Mouse (Mus musculus) left cerebral cortex, adult 8-10 months (tissue): ENCODE data around the gene Arsa. TPM values are rescaled to one million over a fixed set of nuclear protein-coding genes. Genes with fewer than 3 reads are reported as not detected.
"Not testable (repeated sequence)": the region's sequence is repeated elsewhere in the genome, so short reads cannot be mapped to it uniquely, and the experiment has no call there.

Experiments
- DNase-seq, 2 experiments: peaks; one replicate each; pipeline ENCODE4 v3.0.0; 2022; ENCODE audit warnings: low spot score in 2 of 2
- total RNA-seq, 4 experiments: library from RNA; stranded (reverse); gene quantifications; 2 replicates each; pipeline ENCODE4 v1.2.4; 2022

The Arsa gene
- total RNA-seq, 4 experiments from 2014 or later, result 31.8 to 37.3 (median 35.9) TPM

DNA sequence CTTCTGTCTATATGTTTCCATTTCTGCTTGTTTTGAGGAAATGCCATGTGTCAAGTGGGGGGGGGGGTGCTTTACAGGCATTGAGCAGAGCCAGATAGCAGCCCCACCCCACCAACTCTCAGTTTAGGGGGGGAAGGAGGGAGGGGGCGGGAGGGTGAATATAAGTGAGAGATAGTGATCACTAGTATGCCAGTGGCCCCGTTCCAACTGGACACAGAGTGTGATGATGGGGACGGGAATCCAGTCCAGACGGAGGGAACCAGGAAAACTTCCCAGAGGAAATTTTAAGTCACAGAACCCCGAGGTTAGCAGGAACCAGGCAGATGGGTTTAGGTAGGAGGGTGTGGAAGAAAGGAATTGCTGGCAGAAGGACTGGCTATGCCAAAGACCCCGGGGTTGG lies 21.6 kb downstream of the Arsa start:
- DNase-seq, result no peak

DNA sequence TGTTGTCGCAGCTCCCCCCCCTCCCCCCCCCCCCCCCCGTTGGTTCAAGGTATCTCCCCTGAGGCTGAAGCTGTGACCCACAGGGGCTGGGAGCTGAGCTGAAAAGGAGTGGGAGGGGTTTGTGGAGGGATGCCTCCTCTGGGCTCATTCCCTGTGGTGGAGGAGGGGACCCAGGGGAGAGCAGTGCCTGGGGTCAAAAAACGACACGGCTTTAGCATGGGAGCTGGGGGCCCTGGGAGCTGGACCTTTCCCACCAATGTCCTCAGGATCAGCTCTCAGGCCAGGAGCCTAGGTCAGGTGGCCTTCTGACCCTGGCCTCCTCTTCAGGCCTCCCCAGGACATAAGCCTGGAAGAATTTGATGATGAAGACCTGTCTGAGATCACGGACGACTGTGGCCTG lies 22.4 kb downstream of the Arsa start:
- DNase-seq, result no peak

DNA sequence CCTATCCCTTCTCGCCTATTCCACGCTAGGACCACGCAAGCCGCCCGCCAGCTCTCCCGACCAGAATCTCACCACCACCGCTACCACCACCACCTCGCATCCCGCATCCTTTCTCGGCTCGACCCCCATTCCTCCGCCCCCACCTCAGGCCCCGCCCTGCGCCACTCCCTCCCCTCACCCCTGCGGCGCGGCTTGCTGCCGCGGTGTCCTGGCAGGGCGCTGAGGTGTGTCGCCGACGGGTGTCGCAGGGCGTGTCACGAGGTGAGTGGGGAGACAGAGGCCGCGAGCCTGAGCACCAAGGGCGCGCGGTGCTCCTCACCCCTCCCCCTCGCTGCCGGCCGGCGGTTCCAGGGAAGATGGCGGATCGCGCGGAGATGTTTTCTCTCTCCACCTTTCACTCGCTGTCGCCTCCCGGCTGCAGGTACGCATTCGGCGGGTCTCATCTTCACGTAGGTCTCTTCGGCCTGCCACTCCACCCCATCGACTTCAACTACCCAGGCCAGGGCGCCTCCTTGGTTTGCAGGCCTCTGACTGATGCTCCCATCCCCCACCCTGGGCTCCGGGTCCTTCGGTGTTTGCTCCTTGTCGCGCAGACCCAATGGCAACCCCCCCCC lies 23.3 kb downstream of the Arsa start, which contains the start of gene Mapk8ip2:
Mapk8ip2 (plus strand) TSS at position 49 of the 614 bp plus-strand sequence.
- DNase-seq, result no peak

DNA sequence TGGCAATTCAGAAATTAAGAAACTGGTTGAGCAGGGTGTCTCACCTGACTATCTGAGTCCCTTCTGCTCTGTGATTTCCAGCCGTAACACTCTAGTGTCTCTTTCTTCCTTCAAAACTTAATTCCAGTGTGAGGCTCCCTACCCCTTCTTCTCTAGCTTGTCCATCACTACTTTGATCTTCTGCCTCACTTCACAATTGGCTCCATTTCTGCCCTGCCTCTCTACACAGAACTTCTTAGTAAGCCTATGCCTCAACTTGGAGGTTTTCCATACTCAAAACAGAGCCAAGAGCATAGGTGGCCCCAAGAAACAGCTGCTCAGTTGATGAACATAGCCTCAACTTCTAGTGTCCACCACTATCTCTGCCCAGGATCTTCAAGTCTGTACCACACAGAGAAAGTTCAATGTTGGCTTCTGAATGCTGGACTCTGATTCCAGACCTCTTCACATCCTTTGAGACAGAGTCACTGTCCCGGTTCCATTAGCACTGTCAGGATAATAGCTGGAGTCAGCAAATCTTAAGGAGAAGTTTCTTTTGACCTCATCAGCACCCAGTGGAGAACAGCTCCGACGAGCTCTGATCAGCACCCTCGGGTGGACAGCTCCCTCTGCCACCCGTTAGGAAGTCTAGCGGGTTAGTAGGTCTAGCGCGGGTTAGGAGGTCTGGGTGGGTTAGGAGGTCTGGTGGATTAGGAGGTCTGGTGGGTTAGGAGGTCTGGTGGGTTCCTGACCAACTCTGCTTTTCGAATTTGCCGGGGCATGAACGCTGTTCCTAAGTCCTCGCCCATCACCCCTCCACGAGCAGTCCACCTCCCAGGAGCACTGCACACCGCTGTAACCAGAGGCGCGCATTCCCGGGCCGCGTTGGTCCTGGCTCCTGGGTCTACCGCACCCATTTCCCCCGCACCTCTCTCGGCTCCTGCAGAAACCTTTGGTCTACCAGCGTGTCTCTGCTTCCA lies 24.0 kb downstream of the Arsa start:
- DNase-seq, result no peak

DNA sequence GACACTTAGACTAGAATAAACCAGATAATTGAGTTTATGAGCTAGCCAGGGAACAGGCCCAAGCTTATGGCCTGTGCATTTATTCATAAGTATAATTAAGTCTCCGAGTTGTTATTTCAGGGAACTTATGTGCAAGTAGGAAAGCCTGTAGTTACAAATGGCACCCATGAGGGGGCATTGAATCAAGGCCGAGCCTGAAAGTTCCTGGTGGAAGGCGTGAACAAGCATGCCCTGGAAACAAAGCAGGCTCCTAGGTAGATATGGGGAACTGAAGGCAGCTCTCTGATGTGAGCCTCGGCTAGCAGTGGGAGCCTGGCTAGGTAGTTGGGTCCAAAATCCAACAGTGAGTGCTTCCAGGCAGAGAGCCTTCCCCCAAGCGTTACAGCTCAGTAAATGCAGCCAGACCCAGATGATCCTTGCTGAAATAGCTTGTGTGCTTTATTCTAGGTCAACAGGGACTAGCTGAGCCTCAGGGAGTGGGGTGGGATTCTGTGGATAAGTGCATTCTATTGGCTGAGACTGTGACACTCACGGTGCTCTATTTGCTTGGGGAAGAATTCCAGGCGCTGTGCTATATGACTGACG lies 34.6 kb downstream of the Arsa start:
- no peak for DNase-seq

DNA sequence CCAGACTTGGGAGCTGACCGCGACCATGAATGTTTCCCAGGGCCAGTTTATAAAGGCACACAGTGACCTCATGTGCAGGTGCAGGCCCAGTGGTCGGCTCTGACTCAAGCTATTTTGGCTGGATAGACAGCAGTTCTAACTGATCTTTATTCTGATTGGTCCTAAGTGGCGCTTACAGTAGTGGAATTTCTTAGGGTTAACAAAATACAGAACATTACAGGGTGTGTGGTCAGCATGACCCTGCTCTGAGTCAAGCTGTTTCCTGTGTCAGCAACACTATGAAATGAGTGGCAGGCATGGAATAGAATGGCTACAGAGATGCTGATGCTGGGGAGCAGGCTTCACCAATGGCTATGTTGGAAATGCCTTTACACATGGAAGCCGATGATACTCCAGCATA lies 41.3 kb downstream of the Arsa start:
- no peak for DNase-seq

DNA sequence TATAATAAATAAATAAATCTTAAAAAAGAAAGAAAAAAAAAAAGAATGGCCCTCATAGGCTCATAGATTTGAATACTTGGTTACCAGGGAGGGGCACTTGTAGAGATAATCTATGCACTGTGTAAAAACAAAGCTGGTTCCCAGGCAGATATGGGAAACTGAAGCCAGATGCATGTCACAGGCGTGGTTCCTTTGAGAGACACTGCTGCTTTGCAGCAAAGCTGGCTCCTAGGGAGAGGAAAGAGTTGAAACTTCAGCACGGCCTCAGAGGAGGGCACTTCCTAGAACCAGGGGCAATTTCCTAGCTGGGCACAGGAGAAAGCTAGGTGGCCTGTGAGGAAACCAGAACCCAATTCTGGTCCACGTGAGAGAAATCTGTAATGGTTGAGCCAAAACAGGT lies 43.1 kb downstream of the Arsa start:
- DNase-seq, result no peak

DNA sequence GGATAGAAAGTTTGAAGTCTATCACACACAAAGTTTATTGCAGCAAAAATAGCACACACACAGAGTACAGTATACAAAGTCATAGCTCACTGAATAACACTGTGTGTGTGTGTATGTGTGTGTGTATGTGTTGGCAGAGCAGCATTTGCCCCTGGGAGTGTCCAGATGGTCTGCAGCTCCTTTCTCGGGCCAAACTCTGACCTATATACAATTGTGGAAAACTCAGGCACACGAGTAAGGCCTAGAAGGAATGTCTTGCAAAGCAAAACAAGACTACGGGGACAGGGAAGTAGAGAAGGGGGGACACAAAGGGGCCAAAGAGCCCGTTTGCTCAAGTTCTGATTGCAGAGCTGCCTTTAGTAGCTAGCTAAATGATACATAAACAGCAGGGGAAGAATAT lies 44.3 kb downstream of the Arsa start:
- no peak for DNase-seq

DNA sequence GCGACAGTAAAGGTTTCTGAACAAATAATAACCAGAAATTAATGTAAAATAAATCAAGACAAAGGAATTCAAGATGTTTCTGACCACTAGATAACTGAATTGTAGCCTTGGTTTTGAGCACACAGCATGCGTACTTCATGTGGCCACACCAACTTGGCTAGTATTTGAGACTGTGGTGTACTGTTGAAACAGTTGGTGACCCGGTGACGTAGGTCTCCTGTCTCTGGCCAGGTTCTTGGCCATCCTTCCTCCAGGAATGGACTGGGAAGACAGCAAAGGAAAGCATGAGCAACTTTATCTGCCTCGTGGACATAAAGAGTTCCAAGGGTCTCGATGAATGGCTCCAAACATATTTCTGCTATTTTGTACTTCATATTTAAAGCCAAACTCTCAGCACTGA lies 45.4 kb downstream of the Arsa start:
- DNase-seq, result no peak

DNA sequence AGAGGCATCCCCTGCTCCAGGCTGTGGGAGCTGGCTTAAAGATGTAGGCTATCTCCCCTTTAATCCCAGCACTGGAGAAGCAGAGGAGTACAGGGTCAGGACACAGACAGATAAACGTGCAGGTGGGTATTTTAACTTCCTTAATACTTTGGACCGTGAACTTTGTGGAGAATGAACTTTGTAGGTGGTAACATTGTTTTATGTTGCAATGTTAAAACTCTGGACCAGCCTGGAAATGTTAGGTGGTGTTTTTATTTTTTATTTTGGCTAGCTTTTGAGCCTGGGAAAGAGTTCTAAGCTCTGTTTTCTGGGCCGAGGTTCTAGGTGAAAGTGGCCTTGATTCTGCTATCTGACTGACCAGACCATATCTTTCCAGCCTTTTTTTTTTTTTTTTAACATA lies 46.0 kb downstream of the Arsa start:
- DNase-seq, result no peak

DNA sequence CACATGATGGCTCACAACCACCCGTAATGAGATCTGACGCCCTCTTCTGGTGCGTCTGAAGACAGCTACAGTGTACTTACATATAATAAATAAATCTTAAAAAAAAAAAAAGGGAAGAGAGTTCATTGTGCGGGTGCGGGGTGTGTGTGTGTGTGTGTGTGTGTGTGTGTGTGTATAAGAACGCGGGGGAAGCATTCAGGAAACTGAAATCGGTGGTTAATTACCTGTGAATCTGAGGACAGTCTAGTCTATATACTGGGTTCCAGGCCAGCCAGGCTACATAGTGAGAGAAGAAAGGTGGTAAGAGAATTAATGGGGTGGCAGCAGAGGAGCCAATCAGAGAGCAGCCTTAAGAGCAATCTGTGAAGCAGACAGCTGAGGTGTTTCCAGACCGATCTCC lies 46.5 kb downstream of the Arsa start:
- not testable (repeated sequence) for DNase-seq

DNA sequence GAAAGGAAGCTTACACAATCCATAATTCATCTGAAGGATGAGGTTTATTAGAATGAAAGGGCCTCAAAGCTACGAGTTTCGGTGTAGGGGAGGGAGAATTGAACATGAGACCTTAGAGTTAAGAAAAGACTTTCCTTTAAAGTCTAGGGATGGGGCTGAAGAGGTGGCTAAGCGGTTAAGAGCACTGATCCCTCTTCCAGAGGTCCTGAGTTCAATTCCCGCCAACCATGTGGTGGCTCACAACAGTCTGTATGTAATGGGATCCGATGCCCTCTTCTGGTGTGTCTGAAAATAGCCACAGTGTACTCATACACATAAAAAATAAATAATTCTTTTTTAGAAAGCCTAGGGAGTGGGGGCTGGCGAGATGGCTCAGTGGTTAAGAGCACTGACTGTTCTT lies 46.9 kb downstream of the Arsa start:
- no peak for DNase-seq

DNA sequence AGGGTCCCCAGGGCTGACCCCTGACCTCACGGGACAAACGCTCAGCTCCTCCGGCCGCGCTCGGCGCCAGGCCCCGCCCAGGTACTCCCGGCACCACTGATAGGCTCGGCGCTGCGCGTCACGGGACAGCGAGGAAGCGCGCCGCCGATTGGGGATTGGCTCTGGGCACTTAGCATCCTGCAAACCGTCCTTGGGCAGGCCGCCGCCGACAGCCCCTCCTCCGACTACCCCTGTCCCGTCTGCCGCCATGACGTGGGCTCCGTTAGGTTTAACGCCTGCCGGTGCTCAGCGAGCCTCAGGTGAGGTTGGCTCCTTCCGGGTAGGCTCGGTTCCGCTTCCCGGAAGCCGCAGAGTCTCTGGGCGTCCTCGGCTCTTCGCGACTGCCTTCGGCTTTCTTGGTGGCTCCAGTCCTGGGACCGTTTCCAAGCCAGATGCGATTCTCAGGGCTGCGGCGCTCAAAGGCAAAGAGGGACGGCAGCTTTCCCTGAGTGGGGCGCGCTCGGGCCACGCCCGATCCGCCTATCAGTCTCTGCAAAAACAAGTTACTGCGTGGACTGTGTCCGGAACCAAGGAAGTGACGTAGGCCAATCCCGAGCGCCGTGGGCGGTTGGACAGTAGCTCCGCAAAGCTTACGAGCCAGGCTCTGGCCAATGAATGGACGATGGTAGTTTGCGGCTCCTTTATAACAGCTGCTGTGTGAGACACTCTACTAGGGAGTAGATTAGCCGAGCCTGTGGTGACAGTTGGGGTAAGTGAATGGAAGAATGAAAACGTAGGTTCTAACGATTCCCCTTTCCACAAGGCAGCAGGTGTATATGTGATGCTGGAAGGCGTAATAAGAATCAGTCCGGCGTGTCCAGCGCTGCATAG lies 47.6 kb downstream of the Arsa start, which contains the start of the genes C730034F03Rik, Gm44502 and Chkb:
C730034F03Rik (plus strand) TSS at position 238 of the 870 bp plus-strand sequence.
Gm44502 (minus strand) TSS at position 345 of the 870 bp plus-strand sequence.
Chkb (minus strand) TSS at position 557 of the 870 bp plus-strand sequence.
- peak; percentile 87 to 97 for DNase-seq

DNA sequence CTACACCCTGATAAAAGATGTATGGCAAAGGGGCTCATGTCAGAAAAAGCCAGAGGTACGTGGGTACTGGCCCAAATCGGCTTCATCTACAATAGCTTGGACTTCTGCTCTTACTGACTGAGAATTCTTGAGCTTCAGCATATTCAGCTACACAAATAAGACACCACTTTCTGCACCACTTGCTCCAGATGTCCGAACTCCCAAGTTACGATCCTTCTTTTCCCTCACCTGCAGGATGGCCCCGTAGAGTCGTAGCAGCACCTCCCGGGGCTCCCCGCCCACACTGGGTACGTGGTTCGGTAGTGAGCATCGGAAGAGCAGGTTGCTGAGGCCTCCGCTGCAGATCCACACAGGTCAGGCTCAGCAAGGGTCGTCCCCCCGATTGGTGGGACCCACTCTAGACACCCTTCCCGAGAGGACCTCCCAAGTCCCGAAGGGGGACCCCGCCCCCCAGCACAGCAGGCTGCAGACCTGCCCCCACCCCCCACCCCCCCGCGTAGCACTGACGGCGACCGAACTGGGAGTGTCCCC lies 48.3 kb downstream of the Arsa start:
- no peak for DNase-seq

DNA sequence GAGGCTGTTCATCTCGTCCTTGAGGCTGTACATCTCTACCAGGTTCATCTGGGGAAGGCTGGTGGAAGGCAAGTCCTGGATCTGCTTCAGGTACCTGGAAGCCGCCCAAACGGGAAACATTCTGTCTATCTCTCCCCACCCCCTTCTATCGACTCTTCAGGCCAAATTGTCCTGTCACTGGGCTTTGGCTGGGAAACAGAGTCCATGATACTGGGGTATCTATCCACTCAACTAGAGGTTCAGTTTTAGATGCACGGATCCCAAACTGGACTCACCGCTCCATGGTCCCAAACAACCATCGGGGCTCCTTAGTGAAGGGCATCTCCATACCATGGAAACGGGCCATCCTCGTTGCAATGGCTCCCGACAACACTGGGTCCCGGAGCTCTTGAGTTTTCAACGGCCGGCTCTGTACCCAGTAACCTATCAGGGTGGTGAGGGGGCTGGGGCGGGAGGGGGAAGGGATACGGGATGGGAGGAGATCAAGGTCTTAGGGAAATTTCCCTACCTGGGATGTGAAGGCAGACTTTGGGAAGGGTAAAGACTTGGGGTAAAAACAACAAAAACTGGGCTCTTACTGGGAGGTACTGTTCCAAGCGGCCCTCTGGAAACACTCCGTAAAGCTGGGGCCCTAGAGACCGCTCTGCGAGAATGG lies 49.0 kb downstream of the Arsa start:
- no peak for DNase-seq

DNA sequence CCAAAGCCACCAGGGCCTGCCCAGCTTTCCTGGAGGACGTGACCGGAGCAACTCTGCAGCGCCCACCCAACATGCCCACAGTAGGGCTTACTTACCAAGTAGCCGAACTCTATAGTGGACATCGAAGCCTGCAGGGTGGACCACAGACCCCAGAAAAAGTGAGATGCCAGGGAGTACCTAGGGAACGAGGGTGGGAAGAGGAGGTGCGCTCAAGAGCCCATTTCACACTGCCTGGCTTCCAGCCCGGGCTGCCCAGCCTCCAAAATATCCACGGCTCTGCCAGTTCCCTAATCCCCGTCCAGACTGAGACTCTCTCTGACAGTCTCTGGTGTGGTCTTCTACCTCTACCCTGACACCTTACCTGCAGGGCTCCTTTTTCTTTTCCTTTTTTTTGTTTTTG lies 50.5 kb downstream of the Arsa start:
- DNase-seq, result no peak

DNA sequence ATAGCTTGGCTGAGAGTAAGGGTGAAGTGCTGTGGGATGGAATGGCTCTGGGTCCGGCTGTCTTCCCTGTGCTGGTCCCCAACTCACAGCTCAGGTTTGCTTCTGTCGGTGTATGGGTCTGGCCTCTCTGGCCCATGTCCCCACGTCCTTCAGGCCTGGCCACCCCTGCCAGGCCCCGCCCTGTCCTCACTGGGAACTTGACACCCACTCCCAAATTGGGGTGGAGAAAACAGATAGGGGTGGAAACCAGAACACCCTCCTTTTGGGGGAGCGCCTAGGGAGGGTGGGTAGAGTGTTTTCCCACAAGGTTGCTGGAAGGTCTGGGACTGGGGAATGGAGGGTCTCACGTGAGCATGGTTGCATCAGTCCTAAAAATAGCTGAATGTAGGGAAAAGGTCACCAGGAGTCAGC lies 51.5 kb downstream of the Arsa start, which contains the start of gene Cpt1b:
Cpt1b (minus strand) TSS at position 153 of the 411 bp plus-strand sequence.
- DNase-seq, result no peak

DNA sequence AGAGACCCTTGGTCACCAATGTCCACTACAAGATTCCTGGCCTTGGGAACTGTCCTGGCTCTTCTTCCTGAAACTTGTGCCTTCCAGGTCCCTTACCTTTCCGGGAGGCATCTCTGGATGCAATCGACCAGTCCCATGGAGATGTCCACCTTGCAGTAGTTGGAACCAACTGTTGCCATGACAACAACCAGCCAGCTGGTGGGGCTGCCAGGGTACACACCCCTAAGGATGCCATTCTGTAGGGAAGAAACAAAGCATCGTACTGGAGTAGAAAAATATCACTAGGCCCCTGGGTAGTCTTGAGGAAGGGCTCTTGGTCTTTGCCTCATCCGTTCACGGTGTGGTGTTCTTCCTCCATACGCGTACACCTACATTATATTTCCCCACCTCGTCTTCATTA lies 52.6 kb downstream of the Arsa start:
- no peak for DNase-seq
